Mouse (Mus musculus) lung, postnatal 25 days (tissue): Measurements from ENCODE around the gene Dppa4.
"Not testable (repeated sequence)": the region's sequence is repeated elsewhere in the genome, so short reads cannot be mapped to it uniquely, and the experiment has no call there.

Experiments
- DNase-seq: peaks from one replicate; pipeline ENCODE4 v3.0.0; 2022; ENCODE audit warnings: low spot score

The Dppa4 gene

DNA sequence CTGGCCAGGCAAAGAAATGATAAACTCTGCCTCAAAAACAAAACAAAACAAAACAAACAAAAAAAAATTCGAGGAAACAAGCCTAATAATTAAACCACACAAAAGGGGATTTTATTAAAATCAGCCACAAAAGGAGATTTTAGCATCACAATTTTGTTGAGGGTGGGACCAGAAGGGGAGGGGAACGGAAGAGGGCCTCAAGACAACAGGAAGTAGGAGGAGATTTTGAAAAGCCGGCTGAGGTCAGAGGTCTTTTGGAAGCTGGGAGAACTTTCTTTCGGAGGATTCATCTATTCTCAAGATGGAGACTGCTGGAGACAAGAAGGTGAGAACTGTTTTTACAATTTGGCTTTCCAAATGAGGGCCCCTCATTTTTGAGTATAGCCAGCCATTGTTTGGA, at the start of gene Dppa4:
Gene Dppa4, plus strand, starts transcription at position 217 of the 400 bp plus-strand sequence.
- DNase-seq, result no peak

DNA sequence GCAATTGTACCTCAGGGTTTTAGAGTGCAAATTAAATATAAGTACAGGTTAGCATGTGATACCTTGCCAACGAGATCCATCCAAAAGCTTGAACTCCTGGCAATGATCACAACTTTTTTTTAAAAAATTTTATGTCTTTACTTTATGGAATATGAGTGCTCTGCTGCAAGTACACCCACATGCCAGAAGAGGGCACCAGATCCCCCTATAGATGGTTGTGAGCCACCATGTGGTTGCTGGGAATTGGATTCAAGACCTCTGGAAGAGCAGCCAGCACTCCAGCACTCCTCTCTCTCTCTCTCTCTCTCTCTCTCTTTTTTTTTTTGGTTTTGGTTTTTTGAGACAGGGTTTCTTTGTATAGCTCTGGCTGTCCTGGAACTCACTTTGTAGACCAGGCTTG, 48.5 kb upstream of the Dppa4 start:
- no peak for DNase-seq

DNA sequence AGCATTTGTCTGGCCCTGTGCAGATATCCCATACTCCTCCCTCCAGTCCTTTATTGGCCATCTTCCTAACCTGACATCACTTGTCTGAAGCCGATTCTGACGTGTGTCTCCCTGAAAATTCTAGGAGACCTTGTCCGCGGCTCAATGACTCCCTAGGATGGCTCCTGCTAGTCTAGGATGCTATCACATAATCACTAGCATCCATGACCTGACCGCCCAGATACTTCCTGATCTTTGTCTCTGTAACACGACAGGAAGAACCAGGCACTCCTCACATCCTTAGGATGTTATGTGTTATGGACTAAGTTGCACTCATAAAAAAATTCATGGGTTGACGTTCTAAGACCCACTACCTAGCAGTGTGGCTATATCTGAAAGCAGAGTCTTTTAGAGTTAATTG, 45.9 kb upstream of the Dppa4 start:
- peak; percentile 0 for DNase-seq

DNA sequence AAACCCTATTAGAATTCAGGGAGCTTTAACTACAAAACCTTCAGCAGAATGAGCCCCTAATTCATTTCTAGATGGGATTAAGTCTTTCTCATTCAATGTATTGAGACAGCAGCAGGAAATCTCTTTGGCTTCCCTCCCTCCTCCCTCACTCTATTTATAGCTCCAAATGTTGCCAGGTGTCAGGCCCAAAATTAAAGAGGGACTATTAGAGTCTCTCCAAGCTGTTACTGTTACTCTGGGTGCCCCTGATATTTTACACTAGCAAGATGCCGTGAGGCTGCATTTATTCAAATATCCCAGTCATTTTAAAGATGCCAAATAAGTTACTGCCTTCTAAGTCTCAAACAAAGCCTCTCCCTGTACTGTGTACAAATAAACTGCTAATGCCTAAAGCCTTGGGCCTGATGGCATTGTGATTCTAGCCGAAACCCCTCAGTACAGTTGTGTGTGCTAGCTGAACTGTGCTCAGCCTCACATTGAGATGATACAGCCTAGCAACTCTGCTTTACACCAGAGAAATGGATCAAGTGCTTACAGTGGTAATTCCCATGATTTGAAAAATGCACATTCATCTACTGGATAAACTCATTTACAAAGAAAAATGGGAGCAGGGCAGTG, 36.4 kb upstream of the Dppa4 start:
- no peak for DNase-seq

DNA sequence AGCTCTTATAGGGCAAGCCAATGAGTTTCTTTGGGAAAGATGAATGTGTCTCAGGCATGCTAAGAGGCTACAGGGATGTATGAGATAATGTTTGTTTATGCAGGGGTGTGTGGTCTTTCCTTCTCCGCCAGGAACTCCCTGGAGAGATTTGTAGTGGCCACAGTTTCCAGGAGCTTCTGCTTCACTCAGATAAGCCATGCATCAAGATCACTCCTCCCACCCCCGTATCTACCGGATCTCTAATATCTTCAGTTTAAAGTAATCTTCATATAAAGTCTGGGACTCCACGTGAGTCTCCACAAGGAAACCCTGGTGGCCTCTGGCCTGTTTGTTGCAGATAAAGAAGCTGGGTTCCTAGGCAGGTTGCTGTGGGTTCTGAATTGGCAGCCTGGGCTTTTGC, 30.7 kb upstream of the Dppa4 start:
- DNase-seq, result peak; percentile 0

DNA sequence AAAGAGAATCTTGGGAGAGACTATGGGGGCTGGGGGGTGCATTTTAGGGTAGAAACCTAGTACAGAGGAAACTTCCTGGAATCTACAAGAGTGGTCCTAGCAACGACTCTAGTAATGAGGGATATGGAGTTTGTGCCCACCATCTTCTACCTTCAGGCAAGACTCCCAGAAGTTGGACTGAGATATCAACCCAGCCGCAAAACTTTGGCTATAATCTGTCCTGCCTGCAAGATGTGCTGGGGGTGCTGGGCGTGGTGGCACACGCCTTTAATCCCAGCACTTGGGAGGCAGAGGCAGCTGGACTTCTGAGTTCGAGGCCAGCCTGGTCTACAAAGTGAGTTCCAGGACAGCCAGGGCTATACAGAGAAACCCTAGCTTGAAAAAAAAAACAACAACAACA, 28.9 kb upstream of the Dppa4 start:
- DNase-seq, result no peak

DNA sequence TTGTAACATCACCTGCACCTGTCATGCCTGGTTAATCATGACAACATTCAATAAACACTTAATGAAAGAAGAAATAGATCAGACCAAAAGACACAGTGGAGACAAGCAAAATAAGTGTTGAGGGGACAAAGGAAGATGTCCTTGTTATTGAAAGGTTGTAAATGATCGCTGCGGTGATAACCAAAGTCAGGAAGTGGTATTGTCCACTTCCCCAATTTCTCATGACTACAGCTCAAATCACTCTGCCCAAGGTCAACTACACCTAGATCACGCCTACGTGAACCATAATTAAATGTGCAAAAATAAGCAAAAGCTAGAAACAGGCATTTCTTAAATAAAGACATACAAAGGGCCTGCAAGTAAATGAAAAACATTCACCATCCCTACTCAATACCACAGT, 24.0 kb upstream of the Dppa4 start:
- DNase-seq, result no peak

DNA sequence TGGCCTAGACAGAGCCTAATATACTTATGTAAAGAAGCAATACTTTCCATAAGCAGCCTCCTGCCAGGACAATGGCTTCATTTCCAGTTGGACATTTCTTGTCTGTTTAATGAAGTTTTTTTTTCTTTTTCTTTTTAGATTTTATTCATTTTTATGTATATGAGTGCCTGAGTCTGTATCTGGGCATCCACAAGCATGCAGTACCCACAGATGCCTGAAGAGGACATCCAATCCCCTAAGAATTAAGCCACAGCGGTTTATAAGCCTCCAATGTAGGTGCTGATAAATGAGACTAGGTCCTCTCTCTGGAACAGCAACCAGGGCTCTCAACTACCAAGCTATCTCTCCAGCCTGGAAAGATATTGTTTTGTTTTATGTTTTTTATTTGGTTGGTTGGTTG, 20.6 kb upstream of the Dppa4 start:
- DNase-seq, result no peak

DNA sequence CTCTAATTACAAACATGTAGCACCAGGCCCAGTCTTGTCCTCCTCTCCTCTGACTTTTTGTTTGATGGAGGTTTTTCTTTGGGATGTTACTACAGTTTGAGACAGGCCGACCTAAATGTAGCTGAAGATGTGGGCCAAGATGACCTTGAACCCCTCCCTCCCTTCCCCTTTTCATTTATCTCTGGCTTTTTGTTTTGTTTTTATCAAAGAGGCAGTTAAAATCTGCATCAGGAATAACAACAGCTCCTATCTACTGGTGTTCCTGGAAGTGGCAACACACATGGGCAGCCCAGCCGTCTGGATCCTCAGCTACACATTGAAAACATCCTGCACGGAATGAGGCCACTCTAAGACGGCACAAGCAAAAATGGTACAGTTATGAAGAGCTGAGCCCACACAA, 17.7 kb upstream of the Dppa4 start:
- no peak for DNase-seq

DNA sequence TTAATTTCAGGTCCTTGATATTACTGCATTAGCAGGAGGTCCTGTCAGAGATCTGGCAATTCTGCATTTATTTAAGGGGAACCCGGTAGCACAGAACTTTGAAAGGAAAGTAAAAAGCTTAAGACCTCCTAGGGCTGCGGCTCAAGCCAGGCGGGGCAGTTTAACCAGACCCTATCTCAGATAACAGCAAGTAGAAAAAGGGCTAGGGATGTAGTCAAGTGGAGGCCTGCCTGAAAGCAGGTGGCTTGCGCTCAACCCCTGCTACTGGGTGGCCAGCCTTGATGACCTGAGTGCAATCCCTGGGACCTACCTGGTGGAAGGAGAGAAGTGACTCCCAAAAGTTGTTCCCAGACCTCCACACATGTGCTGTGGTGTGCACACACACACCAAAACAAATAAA, 6.6 kb upstream of the Dppa4 start:
- no peak for DNase-seq

DNA sequence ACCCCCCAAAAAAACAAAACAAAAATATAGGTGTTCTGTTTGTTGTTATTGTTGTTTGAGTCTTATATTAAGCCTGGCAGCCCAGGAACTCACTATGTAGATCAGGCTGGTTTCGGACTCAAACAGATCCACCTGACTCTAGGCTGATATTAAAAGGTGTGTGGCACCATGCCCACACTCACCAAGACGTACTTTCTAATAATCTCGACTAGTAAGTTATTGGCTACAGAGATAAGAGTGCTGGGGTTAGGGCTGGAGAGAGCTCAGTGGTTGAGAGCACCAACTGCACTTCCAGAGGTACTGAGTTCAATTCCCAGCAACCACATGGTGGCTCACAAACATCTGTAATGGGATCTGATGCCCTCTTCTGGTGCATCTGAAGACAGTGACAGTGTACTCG, 2.6 kb upstream of the Dppa4 start:
- DNase-seq, result no peak

DNA sequence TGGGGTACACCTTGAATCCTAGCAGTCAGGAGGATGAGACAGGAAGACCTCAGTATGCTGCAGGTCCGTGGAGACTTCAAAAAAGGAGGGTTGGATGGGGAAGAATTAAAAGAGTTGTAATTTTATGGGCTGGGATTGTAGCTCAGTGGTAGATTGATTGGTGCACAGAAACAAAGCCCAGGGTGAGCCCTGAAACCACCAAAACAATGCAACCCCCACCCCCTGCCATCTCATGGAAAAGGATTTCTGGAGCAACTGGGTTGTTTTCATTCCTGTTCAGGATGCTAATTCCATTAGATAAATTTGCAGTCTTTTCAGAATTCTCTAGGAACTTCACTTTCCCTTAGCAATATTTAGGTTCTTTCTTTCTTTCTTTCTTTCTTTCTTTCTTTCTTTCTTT, 732 bp upstream of the Dppa4 start:
- DNase-seq, result no peak

DNA sequence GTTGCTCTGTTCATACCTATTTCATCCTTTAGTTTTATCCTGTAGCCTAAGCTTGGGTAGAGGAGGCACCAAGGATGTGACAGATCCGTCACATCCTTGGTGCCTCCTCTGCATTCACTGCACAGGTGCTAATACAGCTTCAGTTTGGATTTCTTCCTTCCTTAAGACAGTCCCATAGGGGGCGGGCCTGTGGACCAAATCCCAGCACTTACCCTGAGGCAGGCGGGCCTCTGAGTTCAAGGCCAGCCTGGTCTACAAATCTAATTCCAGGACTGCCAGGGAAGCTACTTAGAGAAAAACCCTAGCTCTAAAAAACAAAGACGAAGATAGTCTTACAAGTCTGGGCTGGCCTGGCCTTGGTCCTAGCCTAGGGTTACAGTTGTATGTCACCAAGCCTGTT, 2.0 kb downstream of the Dppa4 start:
- DNase-seq, result no peak

DNA sequence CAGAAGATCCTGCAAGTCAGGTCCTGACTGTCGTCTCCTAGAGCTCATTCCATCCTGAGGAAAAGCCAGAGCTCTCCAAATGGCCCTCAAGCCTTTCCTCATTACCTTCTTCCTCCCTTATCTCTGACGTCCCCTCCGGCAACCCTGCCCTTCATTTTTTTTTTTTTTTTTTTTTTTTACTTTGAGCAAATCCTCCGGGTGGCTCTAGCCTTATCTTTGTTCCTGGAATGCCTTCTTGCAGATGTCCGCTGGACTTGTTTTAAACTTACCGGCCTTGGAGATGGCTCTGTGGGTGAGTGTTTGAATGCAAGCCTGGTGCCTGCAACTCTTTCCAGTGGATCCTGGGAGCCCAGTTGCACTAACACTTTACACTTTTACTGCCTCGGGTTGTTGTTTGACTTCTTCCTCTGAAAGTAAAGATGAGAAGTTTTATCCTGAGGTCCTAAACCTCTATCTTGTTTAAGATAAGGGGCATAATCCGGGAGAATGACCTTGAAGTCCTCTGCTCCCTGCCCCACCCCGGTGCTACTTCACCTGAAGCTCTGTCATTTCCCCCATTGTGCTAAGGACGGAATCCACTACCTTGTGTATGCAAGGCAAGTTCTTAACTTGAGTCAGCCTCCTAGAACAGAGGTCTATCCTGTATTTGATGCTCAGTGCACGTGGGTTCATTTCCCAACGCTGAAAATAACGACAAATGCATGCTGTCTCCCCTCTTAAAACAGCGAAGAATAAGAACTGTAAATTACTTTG, 14.0 kb downstream of the Dppa4 start:
- DNase-seq, result no peak

DNA sequence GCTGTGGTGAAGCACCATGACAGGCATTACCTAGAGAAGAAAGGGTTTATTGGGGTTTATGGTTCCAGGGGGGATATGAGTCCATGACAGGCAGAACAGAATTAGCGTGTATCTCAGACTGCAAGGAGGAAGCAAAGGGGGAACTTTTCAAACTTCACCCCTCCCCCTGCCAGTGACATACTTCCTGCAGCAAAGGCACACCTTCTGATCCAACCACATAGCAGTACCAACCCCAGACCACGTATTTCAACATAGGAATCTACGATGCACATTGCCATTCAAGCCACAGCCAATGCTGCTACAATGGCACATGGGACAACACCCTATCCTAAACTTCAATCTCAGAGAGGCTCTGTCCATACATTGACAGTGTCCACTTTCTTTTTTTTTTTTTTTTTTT, 16.4 kb downstream of the Dppa4 start:
- DNase-seq, result no peak

DNA sequence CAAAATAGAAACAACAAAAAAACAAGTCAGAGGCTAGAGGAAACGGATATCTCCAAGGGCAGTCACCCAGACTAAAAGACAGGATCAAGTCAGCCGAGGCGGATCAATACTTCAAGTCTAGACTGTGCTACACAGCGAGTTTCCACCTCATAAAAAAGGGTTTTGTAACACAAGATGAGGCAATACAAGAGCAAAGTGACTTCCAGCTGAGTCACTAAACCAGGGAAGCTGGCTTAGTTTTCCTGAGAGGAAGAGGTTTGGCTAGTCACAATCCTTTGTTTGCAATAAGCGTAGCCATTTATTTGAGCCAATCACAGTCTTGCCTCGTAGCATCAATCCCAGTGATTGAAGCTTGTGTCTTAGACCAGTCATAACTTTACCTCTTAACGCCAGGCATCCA, 20.0 kb downstream of the Dppa4 start, which contains the start of gene Dppa2:
Gene Dppa2, plus strand, starts transcription at position 400 of the 400 bp plus-strand sequence.
- DNase-seq, result no peak

DNA sequence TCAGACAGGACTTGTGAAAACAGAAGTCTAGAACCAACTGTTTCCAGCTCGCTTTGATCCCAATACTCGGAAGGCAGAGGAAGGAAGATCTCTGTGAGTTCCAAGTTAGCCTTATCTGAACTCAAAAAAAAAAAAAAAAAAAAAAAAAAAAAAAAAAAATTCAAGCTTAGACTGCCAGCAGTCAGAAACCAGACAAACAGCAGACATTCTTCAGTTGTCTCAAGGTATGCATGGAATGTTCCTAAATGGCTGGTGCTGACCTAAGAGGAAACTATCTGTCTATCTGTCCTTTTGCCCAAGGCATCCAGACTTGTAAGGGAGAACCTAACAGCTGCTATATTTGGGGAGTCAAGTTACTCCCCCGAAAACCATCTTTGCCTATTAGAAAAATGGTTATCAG, 20.4 kb downstream of the Dppa4 start:
- no peak for DNase-seq

DNA sequence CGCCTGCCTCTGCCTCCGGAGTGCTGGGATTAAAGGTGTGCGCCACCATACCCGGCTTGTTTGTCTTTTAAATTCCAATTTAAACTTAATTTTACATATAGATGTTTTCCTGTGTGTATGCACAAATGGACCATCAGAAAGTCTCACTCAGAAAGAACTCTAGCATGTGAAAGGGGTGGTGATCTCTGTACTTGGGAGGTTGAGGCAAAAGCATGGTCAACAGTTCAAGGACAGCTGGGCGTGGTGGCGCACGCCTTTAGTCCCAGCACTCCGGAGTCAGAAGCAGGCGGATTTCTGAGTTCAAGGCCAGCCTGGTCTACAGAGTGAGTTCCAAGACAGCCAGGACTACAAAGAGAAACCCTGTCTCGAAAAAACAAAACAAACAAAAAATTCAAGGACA, 25.4 kb downstream of the Dppa4 start:
- not testable (repeated sequence) for DNase-seq

DNA sequence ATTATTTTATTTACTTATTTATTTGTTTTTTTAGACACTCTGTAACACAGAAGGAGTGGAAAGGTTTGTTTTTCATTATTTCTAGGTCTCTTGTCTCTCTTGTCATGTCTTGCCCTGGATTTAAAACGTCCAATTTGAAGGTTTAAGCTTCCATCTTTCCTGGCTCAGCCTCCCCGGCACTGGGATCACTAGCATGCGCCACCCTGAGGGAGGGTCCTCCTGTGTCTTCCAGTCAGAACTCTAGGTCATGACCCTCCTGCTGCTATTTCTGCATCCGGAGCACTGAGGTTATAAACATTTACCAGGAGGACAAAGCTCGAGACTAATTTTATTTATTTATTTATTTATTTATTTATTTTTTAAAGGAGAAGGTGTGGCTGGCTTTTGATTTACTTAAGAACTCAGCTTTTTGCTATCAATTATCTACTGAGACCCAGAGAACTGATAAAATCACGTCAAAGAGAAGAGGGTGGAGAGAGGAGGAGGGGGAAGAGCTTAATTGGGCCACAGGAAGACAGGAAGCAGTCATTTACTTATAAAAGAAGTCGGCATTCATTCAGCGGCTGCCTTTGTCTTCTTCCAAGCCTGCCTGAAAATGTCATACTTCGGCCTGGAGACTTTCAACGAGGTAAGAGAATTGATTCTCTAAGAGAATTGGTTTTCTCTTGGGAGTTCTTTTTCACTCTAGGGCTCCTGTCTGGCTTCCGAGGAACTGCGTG, 26.5 kb downstream of the Dppa4 start:
- no peak for DNase-seq

DNA sequence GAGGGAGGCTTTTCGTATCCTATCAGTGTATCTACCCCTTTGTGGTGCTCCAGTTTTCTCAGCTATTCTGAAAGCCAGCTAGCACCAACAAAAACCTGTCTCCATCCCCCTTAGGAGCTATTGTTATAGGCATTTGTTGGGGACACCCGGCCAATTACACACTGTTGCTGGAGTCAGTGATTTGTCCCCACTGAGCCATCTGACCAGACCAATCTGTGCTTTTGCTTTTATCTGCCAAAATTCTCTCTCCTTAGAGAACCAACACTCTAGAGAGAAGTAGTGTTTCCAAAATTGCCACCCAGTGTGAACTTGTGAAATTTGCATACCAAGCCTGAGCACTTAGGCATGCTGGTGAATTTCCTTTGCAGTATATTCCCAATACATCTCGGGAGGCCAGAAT, 31.8 kb downstream of the Dppa4 start:
- no peak for DNase-seq

DNA sequence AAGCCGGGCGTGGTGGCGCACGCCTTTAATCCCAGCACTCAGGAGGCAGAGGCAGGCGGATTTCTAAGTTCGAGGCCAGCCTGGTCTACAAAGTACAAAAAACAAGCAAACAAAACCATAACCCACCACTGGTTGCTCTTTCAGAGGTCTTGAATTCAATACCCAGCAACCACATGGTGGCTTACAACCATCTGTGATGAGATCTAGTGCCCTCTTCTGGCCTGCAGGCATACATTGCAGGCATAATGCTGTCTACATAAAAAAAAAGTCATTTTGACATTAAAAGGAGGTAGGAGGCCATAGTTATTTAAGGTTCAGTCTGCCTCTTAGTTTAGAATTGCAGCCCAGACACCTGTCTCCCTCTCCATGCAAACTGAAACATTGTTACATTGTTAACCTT, 37.2 kb downstream of the Dppa4 start:
- DNase-seq, result no peak

DNA sequence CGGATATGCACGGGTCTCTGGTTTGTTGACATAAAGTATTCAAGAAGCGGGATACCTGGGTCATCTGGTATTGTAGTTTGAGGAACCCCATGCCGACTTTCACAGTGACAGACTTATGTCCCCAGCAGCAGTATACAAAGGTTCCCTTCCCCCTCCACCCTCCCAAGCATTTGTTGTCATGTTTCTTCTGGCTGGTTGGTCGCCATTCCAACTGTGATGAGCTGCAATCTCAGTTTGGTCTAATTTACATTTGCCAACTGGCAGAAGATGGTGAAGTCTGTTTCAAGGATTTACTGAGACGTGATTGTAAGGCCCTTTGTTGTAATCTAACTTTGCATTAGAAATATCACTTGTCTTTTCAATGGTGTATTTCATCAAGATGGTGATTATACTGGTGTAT, 39.6 kb downstream of the Dppa4 start:
- DNase-seq, result no peak

DNA sequence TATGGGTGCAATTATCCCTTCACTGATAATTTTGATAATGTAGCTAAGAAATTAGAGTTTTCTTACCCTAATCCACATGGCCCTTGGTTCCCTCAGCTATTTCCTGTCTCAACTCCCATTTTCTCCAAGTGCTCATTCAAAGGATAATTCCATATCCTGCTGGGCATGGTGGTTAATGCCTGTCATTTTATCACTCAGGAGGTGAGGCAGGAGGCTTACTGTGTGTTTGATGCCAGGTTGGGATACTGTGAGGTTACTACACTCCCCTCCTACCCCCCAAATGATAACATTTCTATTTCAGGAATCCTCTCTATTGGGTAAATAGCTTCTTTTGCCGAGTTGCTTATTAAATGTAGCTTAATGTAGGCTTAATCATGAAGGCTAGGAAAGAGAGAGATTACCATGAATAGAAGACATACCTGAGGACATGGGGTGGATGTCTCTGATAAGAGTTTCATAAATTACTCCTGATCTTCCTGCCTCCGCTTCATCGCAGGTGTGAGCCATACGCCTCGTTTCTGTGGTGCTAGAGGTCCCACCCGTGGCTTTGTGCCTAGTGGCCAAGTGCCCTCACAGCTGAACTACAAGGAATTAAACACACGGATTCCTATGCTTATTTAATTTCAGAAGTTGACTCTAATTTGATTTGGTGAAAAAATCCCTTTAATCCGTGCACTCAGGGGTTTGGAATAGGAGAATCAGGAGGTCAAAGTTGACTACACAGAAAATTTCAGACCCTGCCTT, 40.2 kb downstream of the Dppa4 start:
- DNase-seq, result no peak
